Mouse (Mus musculus) c-Kit-negative CD71-positive TER-119-positive erythroid progenitor cells, embryonic 14.5 days (primary cell): ENCODE data around the gene Krt20.

ENCODE experiments used
- DNase-seq: peaks from one replicate; pipeline ENCODE4 v3.0.0-alpha.2; 2013; ENCODE audit warnings: low read depth, low spot score

Krt20 gene

GRCm38 (mm10) chr11:99413247-99413646 lies 24.7 kb downstream of the Krt20 start:
- no peak for DNase-seq

GRCm38 (mm10) chr11:99406186-99406585 lies 31.8 kb downstream of the Krt20 start:
- no peak for DNase-seq

DNA sequence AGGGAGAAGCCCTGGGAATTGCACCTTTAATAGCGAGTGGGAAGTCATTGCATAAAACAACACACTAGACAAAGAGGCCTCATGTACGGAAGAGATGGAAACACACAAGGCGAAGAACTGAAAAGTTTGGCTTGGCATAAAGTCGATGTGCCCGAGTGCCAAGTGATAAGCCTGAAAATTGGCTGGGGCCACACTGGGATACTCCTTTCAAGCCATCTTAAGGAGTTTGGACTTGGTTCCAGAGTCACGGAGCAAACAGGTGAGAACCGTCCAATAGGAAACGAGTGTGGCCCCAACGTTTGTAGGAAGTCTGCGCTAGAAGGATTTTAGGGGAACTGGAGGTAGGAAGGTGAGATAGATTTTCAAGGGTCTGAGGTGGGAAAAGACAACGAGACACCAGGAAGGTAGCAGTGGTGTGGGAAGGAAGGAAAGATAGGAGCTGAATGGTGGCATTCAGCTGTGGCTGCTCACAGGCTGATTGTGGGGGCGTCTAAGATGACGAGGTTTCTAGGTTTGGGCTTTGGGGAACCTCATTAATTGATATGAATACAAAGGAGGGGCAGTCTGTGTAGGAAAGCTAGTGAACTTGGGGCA lies 37.9 kb downstream of the Krt20 start:
- no peak for DNase-seq

- DNase-seq, result no peak
Observed at GRCm38 (mm10) chr11:99398832-99399231, 39.1 kb downstream of the Krt20 start.

DNA sequence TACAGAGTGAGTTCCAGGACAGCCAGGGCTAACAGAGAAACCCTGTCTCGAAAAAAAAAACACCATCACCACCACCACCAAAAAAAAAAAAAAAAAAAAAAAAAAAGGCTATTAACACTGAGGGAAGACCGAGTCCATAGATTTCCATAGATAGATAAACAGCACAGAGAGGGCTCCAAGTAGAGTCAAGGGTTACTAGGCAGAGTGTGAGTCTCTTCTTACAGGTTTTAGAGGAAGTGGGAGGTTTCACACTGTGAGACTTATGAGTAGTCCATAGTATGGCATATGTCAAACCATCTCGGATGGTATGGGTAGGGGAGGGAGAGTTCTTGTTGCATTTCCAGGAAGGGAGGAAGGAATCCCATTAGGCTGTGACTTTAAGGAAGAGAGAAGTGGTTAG lies 39.9 kb downstream of the Krt20 start:
- no peak for DNase-seq

GRCm38 (mm10) chr11:99396661-99397060 lies 41.3 kb downstream of the Krt20 start:
- DNase-seq, result no peak

GRCm38 (mm10) chr11:99396034-99396433 lies 41.9 kb downstream of the Krt20 start:
- DNase-seq, result no peak

DNA sequence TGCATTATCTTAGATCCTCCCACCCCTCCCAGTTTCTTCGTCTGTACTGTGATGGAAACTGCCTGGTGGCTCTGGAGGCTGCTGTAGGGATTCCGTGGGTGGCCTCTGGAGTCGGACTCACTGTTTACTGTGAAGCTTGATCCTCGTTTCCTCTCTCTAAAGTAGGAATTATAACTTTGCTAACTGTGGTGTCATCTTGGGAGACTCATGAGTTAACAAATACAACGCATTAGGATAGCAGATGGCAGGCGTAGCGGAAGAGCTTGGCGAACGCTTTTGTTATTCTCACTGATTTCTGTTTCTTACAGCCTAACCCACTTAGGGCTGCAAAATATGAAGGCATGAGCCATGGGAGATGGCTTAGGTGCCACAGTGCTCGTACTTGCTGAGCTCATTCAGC lies 45.5 kb downstream of the Krt20 start:
- no peak for DNase-seq

DNA sequence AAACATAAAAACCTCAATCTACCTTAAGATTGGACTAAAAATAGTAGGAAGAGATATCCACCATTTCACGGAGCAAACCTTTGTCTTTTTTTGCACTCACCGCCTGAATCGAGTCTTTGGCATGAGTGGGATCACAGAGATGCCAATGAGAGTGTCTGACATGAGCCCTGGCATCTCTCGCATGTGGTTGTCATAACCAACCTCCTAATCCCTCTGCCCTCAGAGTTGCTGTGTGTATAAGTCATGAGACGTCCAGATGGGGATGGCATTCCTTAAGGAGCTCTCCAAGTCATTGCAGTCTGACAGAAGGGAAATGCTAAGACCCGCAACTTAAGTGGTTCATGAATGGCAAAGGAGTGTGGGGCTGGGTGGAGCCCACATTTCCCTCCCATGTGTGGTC lies 46.6 kb downstream of the Krt20 start:
- DNase-seq, result no peak

- no peak for DNase-seq
Observed at GRCm38 (mm10) chr11:99390866-99391265, 47.1 kb downstream of the Krt20 start.

DNA sequence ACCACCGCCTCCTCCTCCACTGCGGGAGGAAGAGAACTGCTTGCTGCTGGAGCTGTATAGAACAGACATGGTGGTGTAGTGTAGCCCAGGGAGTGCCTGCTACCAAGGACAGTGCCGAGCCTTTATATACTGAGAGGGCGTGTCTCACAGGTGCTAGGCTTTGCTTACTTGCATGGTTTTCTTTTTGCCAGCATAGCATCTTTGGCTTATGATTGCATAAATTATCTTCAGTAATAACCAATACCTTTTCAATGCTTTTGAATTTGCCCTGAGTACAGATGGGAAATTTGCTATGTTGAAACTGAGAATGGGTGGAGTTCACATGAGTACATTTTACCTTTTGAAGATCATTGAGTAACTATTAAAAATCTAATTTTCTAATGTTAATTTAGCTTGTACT lies 48.7 kb downstream of the Krt20 start, which contains the start of gene Krt10:
TSS of gene Krt10 (minus strand) at position 101 of the 400 bp plus-strand sequence.
- no peak for DNase-seq

- DNase-seq, result no peak
Observed at GRCm38 (mm10) chr11:99388661-99389060, 49.3 kb downstream of the Krt20 start.

- no peak for DNase-seq
Observed at GRCm38 (mm10) chr11:99385813-99386721, 51.9 kb downstream of the Krt20 start.

- peak; percentile 21 for DNase-seq
Observed at GRCm38 (mm10) chr11:99379568-99379967, 58.4 kb downstream of the Krt20 start.
